Mouse (Mus musculus) heart, postnatal 36 days (tissue): ENCODE data around the gene Zmat3. TPM values are rescaled to one million over a fixed set of nuclear protein-coding genes. Genes with fewer than 3 reads are reported as not detected.

ENCODE experiments used
- DNase-seq, 2 experiments: peaks; one replicate each; pipeline ENCODE4 v3.0.0; 2021 to 2022
- intact Hi-C: fragments of 180-260 bp; cut with DNase I; formaldehyde crosslinking; loops from one replicate; pipeline ENCODE4 v1.15.1; 2025
- total RNA-seq, 2 experiments: library from RNA; stranded (reverse); gene quantifications; 2 replicates each; pipeline ENCODE4 v1.2.3; 2021

Zmat3 gene
- total RNA-seq, 2 experiments from 2014 or later: 6.1 to 6.4 TPM

DNA sequence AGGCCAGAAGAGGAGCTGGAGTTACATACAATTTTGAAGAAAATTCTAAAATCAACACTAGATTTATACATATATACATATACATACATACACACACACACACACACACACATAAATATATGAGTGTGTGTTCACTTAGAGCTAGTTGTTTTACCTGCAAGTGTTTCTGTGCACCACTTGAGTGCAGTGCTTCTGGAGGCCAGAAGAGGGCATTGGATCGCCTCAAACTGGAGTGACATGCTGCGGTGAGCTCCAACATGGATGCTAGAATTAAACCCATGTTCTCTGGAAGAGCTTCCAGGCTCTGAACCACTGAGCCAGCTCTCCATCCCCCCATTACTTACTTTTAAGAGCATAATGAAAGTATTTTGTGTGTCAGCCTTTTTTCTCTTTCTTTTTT is 14.1 kb upstream of the Zmat3 start:
- no peak for DNase-seq
- intact Hi-C loops: no loop called here

DNA sequence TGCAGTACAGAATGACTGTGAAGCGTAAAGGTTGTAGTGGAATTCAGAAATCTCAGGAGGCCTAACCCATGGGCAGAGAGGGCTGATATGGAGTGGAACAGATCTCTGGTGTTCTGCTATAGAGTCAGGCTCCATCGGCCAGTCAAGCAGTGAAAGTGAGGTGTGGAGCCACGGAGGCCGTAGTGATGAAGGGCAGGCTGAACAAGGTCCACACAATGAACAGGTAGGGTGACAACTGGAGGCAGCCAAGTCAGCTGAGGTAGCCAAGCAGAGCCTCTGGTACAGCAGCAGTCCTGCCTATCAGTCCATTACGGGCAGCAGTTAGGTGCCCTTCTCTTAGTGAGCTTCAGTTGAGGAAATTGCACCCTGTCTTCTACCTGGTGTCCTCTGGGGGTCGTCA is 7.4 kb upstream of the Zmat3 start:
- intact Hi-C loops: no loop called here
- DNase-seq: no peak

DNA sequence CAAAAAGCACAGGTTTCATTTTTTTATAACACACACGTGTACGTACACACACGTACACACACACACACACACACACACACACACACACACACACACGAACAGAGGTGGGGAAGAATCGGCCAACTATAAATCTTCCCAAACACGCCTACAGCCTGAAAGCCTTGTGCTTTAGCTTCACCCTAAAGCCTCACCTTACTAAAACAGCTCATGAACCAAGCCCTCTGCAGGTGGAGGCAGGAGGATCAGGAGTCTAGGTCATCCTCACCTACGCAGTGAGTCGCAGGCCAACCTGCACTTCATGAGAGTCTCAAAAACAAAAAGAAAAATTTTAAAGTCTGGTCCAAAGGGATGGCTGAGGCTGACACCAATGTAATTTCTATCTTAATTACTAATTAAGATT is 6.7 kb upstream of the Zmat3 start:
- intact Hi-C loops: no loop called here
- no peak for DNase-seq

DNA sequence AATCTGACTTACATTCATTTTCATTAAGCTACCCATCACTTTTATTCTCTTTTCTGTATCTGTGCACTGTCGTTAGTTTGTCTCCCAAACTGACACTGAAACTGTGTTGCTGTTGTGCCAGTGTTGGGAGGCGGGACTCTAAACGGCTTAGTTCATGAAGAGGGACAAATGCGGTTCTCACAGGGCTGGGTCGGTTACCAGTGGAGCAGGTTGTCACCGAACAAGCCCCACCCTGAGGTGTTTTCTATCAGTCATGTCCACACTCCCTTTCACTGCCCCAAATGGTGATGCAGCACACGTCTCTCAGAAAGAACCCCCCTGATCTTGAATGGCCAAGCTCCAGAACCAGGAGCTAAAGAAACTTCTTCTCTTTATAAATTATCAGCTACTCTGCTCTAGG is 6.1 kb upstream of the Zmat3 start:
- no peak for DNase-seq
- intact Hi-C loops: no loop called here

DNA sequence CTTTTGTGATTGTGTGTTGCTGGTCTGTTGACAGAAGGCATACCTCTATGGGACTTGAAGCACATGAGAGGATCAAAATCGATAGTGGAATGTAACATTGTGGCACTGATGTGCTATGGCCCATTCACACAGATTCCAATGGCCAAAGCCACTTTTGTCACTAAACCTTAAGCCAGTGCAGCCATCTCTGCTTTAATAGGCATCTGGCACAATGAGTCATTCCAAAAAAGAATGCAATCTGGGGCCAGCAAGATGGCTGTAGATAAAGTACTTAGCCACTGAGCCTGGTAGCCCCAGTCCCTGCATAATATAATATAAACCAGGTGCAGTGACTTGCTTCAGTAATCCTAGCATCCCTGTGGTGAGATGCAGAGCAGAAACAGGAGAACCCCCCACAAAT is 1.7 kb upstream of the Zmat3 start:
- intact Hi-C loops: no loop called here
- no peak for DNase-seq

DNA sequence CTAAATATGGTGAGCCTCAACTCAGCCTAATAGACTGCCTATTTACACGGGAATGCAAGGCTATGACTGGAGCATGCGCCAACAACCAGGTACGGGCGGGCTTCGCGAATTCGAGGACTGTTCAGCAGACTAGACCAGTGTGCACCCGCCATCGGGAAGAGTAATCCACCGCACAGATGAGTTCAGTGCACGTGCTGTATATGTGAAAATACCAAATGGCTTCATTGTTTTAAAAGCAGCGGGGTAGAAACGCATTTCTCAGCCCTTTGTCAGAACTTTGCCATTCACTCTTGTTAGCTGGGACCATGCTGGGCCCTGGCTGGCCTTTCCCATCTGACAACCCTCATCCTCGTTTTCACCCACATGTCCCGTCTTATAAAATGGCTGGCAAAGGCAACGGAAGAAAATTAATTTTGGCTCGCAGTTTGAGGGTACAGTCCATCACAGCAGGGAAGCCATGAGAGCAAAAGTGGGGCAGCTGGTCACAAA is 476 bp upstream of the Zmat3 start:
- intact Hi-C loops: no loop called here
- no peak for DNase-seq

DNA sequence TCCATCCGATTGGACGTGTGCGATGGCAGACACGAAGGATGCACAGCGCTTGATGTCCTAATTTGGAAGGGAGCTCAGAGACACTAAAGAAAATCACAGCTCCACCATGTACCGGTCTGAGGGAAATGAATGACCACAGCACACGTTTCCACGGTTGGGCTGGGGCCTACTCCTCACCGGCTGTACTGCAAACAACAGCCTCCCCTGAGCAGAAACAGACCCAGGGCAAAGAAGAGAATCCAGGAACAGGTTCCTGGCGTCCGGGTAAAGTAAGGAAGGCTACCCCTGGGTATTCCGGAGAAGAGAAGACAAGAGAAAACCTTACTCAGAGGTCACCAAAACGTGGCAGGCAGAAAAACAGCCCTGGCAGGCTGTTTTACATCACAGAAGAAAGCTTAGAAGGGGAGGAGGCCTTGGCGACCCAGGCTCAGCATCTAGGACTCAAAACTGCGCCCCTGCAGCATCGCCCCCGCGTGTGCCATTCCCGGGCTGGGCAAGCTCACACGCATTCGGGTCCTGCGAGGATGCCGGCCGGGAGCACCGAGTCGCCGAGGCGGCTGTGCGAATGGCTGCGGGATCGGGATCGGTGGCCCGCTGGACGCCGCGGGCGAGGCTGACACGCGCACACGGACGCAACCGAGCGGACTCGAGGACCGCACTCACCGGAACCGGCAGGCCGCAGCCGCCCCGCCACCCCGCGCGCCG is 821 bp downstream of the Zmat3 start:
- intact Hi-C loops: loop anchor here (2.0 kb wide), 1 partner anchor 32 kb away; the partner anchor contains the start of gene Pik3ca
- DNase-seq: no peak

DNA sequence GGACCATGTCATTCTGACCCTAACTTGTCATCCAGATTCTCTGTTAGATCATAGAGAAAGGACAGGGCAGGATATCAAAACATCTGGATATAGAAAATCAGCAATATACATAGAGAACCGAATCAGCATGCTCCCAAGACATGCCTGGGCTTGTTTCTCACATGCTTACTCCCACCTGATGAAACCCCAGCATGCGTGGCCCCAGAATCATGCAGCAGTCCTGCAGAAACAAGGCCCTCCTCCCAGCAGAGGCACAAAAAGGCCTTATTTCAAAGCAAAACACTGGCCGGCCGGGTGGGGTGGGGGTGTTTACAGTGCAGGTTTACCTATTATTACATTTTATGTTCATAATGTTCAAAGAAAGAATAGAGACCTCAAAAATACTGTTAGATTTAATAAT is 1.6 kb downstream of the Zmat3 start:
- DNase-seq: no peak
- intact Hi-C loops: loop anchor here (2.0 kb wide), 1 partner anchor 33 kb away; the partner anchor contains the start of gene Pik3ca

DNA sequence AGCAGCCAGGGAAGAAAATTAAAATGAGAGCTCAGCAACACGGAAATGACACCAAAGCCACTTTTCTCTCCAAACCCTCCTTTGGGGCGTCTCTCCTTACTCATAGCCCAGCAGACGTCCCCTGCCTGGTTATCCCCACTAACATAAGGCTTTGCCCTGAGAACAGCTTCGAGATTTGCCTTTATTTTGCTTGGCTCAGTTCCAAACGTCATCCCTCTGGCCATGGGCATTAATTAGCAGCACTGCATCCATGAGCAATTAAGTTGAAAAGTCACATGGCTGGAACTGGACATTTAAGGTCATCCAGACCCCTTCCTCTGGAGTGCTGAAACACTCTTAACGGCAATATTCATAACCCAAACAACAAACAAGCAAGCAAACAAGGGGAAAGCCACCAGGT is 4.6 kb downstream of the Zmat3 start:
- intact Hi-C loops: no loop called here
- DNase-seq: no peak

DNA sequence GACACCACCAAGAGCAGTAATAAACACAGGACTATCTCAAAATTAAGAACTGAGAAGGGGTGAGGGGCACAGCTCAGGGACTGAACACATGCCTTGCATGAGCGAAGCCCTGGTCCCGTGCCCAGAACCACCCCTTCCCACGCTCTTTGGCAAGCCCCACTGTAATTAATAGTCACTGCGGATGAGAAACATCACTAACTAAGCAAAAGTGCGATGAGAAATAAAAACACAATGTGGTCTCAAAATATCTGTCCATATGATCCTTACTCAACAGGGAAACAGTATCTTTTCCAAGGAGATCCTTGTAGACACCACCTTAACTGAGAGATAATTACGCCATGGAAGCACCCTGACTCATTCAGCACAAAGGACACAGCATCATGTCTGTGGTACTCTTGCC is 17.9 kb downstream of the Zmat3 start:
- intact Hi-C loops: no loop called here
- no peak for DNase-seq

DNA sequence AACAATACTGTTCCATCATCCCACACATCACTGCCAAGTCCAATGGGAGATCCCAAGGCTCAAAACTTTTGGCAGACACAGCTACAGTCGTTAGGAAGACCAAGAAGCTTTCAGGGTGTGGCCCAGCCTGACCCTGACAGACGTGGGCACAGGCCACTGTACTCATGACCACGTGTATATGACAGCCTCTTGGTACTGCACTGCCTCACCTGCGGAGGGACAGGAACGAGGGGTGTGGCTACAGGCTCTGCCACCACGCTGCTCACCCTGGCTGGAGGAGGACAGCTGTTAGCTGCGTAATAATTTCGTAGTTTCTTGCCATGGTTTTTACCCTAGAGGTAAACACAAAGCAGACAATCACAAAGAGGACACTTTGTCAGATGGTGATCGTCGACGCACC is 20.6 kb downstream of the Zmat3 start:
- no peak for DNase-seq
- intact Hi-C loops: no loop called here

DNA sequence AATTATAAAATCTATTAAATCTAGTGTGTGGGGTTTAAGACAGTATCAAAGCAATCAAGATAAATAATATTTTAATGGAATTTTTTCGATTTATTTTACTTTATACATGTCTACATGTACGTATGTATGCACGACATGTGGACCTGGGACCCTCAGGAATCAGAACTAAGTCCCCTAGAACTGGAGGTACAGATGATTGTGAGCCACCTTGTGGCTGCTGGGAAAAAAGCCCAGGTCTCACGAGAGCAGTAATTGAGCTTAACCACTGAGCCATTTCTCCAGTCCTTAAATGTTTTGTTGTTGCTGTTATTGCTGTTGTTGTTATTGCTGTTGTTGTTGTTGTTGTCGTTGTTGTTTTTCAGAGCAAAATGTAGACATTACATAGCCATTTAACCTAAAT is 21.0 kb downstream of the Zmat3 start:
- no peak for DNase-seq
- intact Hi-C loops: no loop called here

DNA sequence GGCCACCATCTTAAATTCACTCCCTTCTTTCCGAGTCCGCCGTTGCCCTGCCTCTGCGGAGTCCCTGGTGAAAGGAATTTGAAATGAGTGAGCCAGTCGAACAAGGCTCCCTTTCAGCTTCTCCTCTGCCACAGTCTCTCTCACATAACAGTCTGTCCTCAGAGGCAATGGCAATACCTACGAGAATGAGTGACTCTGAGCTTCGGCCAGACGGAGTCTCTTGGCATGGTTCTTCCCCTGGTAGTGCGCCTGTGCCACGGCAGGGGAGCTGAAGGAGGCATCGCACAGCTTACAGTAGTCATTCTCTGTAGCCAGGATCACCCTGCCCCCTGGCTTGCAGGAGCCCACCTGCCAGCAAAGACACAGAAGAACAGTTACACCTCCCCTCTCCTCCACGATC is 22.4 kb downstream of the Zmat3 start:
- intact Hi-C loops: no loop called here
- no peak for DNase-seq

DNA sequence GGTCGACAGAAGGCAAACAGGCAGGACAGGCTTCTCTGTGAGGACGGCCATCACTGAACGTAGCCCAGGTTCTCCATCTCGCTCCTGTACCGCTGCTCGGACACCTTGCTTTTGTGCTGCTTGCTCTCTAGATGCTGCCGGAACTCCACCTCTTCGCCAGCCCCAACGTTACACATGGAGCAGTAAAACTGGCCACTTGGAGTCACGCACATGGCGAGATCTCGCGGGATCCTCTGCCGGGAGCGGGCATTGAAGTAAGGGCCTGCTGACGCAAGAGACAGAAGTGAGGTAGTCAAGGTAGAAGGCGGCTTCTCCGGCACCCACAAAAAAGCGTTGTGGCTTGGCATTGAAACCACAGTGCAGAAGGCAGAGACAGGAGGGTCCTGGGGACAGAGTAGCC is 24.4 kb downstream of the Zmat3 start:
- no peak for DNase-seq
- intact Hi-C loops: no loop called here

DNA sequence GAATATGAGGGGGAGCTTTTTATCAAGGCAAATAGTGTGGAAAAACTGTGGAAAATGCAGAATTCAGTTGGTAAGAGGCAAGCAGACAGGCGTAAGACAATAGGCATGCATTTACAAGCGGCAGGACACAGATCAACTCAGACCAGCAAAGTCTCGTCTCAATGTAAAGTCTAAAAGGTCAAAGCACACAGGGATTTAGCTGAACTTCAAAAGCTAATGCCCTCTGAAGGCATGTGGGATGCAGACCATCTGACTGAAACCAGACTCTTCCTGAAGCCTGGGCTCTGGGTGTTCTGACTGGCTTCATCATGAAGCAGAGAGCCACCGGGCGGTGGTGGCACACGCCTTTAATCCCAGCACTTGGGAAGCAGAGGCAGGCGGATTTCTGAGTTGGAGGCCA is 27.6 kb downstream of the Zmat3 start:
- DNase-seq: no peak
- intact Hi-C loops: no loop called here

DNA sequence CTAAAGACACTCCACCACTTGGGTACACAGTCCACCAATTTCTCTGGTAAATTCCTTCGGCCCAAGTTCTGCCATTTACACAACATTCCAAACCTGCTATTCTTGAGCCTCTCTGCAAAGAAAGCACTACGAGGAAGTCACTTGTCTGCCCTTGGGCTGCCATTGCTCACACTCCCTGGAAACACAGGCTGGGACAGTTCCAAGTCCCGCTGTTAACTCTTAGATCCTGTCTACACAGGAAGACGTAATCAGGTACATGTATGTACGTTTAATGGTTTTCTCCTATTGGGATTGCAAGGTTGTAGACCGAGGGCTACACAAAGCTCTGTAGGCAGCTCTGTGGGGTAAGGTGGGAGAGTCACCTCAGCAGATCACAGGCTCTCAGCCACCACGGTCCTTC is 28.0 kb downstream of the Zmat3 start:
- intact Hi-C loops: no loop called here
- DNase-seq: no peak

DNA sequence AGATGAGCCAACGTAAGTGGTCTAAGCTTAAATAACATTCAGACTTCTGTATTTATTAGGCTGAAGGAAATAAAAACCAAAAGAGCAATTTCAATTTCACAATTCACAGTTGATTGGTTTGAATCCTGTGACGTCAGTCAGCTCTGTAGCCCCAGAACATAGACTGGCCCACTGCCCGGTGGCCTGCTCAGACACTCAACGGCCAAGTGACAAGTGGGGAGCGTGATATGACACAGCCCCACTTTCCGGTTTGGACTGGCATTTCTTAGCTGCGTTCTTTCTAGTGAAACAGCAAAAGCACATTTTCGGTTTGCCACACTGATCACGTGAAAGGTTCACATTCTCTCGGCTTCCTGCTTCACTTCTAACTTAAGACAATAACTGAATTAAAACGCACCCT is 30.9 kb downstream of the Zmat3 start:
- peak; percentile 63 to 69 for DNase-seq
- intact Hi-C loops: no loop called here

DNA sequence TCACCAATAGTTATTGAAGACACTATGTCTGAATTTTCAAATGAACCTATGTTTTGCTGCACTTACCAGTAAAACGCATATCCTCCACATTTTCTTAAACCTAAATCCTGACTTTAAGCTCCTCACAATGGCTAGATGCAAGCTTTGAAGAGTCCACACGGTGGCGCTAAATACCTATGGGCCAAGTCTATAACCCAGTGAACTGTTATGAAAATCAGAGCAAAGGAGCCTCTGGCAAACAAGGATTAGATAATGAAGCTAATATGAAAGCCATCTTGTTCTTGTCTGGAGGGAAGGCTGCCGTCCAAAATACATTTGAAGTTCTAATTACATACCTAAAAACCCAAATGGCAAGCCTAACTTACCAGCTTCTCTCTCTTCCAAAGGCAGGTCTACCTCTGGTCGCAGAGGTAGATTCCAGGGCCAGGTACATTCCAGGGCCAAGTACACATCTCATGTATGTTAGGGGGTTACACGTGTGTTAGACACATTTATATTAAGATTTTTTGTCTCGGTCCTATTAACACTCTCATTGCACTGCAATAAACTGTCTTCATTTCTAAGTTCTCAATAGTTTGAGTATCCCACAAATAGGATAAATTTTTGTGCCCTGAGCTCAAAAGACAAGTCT is 32.2 kb downstream of the Zmat3 start:
- intact Hi-C loops: loop anchor here (1.0 kb wide), 2 partner anchors 175 to 365 kb away; no protein-coding TSS in a partner anchor
- DNase-seq: peak; percentile 77

DNA sequence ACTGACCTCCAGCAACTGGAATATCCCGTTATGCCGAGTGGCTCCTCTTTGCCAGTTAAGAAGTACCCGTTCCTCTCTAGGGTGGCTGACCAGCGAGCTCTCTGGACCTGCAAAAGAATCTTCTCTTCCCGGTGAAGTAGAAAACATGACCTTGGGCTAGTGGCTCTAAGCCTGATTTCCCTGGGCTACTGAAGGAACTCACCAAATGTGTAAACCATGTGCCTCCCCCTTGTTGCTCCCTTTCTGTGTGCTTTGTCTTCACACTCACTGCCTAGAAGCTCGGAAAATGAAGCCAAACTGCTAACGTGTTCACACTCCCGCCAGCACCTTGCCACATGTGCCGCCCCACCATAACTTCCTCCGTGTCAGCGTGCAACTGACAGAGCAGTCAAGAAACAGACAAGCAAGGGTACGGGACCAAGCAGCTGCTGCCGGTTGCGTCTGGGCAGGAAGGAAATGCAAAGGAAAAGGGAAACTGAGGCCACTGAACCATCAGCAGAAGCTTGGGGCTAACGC is 47.9 kb downstream of the Zmat3 start:
- intact Hi-C loops: loop anchor here (1.0 kb wide), 1 partner anchor 528 kb away; no protein-coding TSS in a partner anchor
- DNase-seq: no peak

DNA sequence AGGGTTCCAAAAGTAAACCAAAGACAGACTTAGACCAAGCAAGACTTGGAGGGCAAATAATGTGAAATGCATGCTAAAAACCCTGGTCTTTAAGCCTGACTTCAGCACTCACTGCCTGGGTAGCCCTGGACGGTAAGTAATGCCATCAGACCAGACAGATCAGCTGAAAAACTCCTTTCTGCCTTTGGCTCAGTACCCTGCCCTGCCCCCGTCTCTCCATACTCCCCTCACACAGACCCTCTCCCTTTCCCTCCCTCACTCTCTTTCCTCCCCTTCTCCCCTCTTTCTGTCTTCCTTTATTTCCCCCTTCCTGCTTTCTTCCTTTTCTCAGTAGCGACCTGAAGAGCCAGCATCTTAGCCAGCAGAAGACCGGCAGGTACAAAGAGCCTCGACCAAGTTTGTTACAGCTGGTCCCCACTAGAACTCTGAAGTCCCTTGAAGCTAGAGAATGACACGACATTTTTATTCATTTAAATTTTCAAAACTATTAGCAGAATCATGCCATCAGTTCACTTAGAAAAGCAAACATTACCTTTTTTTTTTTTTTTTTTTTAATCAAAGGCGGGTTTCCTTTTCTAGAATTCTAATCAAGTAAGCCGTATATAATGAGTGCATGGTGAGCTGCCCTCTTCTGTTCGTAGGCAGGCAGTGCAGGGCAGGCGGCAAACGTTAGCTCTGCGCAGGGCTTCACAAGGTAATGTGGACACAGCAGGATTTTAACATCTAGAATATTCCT is 48.5 kb downstream of the Zmat3 start:
- DNase-seq: peak; percentile 20 to 30
- intact Hi-C loops: loop anchor here (1.0 kb wide), 1 partner anchor 527 kb away; no protein-coding TSS in a partner anchor

DNA sequence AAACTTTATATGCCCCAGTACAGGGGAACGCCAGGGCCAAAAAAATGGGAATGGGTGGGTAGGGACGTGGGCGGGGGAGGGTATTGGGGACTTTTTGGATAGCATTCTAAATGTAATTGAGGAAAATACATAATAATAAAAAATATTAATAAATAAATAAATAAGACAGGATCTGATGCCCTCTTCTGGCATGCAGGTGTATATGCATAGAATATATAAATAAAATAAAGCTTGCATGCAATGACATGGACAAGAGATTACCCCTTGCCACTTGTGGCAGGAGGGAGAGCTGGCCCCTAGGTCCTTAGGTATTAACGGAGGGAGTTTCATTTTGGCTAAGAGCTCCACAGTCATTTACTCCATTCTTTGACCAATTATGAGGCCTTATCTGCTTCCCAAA is 51.1 kb downstream of the Zmat3 start:
- intact Hi-C loops: no loop called here
- no peak for DNase-seq
